19 mouse cellular contexts compared by ENCODE assay signal in the genomic region with DNA sequence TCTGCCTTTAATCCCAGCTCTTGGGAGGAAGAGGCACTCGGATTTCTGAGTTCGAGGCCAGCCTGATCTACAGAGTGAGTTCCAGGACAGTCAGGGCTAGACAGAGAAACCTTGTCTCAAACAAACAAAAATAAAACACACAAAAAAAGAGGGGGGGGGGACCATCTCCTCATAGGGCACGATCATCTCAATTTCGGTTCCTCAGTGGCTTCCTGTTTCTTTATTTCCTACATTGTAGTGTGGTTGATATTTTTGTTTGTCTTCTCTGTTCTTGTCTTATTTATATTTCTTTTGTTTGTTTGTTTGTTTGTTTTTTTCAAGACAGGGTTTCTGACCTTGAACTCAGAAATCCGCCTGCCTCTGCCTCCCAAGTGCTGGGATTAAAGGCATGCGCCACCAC. TPM values are rescaled to one million over a fixed set of nuclear protein-coding genes. Genes with fewer than 3 reads are reported as not detected.
"Had no signal": no experiment of that assay in that cellular context is flagged by ENCODE, and none has a peak within 500 bp of the region (broad histone marks: within the 10 kb centered on the region; RNA-seq: fewer than 3 reads in every experiment).

No protein-coding gene starts in this region.

- ATAC-seq: liver, embryonic 12.5 days; liver, postnatal 0 days; lung, postnatal 0 days; midbrain, embryonic 13.5 days; midbrain, embryonic 15.5 days; midbrain, embryonic 16.5 days had no signal

- DNase-seq: left cerebral cortex, postnatal 4 days; liver; liver, embryonic 13.5 days; liver, postnatal 0 days; lung, adult 18-20 months; lung, adult 2 months; lung, embryonic 14.5 days; lung, postnatal 10 days; lung, postnatal 14 days; lung, postnatal 36 days; lung, postnatal 4 days; midbrain, embryonic 14.5 days had no signal

RNA-seq across cellular contexts. Expression of gene Osbpl10, which starts 18.1 kb away (rescaled TPM):
- total RNA-seq: megakaryocyte progenitor cell, adult 5-6 weeks; monocyte, adult 5-6 weeks had no signal
